Mouse (Mus musculus) MEL-GATA-1-ER (cell line): ENCODE measurements around the gene Mmp19.

Source experiments
- DNase-seq: peaks from one replicate; pipeline ENCODE4 v3.0.0-alpha.2; 2012; ENCODE audit warnings: low read depth; ENCODE audit errors: extremely low read depth

The Mmp19 gene

GRCm38 (mm10) chr10:128850339-128850738 is 59.6 kb downstream of the Mmp19 start:
- DNase-seq, result no peak
